Mouse (Mus musculus) retina, postnatal 1 day (tissue): ENCODE measurements around the gene Lmntd1.

Source experiments
- DNase-seq: peaks from one replicate; pipeline ENCODE4 v3.0.0-alpha.2; 2012

Lmntd1 gene

DNA sequence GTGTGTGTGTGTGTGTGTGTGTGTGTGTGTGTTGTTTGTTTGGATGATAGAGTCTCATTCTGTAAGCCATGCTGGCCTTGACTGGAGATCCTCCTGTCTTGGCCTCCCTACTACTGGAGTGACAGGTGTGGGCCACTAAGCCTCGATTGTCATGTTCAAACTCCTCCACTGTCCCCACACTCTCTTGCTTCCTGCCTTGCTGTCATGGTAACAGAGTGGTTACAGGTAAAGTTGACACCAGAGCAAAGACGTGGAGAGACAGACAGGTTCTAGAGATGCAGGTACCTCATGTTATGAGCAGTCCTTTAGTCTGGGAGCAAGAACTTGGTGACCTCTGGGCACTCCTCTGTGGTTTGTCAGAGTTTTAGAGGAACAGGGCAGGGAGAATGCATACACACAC is 239.7 kb downstream of the Lmntd1 start:
- DNase-seq = no peak

DNA sequence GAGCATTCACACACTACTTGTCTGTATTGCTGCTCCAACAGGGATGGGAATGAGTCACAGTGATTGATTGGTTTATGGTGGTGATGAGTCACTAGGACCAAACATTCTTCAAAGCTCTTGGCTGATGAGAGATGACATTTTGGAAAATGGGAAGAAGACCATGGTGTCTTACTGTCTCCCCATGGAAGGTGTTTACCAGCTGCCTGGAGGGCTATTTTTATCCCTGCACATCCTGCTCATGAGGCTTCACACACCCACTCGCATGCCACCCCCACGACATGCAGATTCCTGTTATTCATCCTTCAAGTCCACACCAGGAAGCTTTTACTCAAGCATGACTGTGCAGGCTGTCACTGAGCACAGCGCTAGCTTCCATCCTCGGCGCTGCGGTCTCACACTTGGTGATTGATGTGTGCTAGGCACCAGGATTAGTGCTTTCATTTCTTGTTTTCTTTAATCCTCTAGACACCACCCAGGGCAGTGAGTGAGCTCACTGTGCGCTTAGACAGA is 240.4 kb downstream of the Lmntd1 start:
- peak; percentile 21 for DNase-seq

DNA sequence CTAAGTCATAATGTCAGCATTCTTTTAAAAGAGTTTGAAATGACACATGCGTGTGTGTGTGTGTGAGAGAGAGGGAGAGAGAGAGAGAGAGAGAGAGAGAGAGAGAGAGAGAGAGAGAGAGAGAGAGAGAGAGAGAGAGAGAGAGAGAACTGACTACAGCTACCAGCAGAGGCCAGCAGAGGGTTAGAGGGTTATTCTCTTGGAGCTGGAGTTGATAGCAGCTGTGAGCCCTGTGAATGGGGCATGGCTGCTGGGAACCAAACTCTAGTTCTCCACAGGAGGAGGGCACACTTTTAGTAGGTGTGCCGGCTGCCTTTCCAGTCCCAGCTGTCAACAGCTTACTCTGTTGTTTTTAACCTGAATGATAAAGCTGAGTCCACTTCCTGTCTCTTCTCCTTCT is 242.1 kb downstream of the Lmntd1 start:
- DNase-seq = no peak

DNA sequence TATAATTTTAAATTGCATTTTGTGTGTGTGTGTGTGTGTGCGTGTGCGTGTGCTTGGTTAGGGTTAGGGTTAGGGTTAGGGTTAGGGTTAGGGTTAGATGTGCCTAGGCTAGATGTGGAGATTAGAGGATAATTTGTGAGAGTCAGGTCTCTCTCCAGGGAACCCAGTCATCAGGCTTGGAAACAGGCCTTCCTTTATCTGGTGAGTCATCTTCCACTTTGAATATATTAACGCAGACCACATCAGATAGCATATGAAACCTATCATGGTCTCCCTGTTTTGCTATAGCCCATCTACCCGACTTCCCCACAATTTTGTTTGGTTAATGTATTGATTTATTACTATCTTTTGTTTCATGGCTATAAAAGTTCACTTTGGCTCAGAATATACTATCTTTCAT is 242.5 kb downstream of the Lmntd1 start:
- DNase-seq = no peak

DNA sequence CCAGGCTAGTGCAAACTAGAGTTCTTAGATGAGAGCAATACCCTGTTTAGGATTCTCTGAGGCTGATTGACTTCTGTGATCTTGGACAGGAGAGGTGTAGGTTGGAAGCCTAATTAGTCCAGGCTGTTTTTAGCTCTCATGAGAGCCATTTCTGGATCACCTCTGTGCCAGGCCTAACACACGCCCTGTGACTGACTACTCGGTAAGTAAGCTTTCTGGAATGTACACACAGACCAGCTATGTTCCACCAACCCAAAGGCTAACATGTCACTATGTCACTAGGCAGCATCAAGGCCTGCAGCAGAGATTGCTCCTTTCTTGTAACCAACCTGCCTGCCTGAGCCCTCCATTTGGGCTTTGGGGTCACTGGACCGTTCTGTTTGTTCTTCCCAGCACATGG is 243.8 kb downstream of the Lmntd1 start:
- DNase-seq = no peak

DNA sequence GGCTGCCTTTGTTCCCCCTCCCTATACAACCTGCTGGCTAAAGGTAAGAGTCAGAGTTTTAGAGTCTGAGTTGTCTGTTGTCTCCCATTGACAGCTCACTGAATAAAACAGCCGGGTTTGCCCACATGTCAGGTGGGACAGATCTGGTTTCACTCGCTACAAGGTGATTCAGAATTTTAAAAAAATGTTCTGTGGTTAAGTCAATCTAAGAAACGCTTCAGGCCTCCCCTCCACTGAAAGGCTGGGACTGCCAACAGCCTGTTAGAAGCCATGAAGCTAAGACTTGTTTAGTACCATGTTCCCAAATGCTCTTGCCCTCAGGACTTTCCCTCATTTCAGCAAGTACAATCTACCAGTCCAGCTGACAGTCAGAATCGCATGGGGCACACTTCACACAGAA is 244.8 kb downstream of the Lmntd1 start:
- no peak for DNase-seq

DNA sequence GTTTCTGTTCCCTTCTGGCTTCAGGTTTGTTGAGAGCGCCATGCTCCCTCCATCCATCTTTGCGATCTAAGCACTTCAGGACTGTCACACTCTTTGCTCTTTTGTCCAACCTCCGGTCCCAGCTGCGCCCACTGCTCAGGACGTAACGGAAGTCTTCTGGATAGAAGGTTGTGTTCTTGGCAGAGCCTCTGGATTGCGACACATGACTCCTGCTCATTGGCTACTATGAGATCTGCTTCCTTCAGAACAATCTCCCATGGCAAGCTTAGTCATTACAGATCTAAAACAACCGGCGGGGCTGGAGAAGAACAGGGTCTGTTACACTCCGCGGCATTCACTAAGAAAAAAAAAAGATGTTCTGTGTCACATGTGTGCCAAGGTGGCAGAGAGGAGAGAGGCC is 247.6 kb downstream of the Lmntd1 start:
- DNase-seq = no peak

DNA sequence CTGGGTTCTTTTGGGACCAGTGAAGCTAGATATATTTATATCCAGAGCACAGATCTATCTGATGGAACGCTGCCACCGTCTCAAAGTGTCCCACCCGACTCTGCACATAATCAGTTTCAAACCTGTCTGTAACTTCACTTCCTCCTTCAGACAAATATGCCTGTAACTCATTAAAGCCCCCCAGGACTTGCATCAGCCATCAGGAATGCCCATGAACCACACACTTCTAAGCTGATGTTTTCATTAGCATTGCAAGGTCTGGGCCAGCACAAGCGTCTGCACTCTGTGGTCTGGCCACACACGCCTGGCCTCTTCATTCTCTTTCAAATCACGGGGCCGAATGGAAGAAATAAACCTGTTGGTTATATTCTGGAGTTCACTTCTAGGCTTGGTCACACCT is 250.4 kb downstream of the Lmntd1 start:
- no peak for DNase-seq

DNA sequence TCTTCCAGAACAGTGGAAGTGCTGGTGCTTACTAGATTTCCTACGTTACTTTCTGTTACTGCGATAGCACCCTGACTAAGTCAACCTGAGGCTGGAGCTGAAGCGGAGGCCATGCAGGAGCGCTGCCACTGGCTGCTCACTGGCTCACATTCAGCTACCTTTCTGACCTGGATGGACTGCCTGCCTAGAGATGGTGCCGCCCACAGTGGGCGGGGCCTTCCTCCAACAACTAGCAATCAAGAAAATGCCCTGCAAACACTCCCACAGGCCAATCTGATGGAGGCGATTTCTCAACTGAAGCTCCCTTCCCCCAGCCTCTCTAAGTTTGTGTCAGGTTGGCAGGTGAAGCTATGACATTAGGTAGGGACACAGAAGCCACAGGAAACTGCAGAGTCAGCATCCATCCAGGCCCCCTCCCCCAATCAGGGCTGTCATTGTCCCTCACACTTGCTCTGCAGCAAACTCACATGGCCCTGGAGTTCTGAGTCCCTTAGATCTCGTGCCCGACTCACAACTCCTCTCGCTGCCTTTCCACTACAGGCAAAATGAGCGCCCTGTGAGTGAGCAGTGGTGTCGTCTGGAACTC is 252.9 kb downstream of the Lmntd1 start:
- DNase-seq = no peak

DNA sequence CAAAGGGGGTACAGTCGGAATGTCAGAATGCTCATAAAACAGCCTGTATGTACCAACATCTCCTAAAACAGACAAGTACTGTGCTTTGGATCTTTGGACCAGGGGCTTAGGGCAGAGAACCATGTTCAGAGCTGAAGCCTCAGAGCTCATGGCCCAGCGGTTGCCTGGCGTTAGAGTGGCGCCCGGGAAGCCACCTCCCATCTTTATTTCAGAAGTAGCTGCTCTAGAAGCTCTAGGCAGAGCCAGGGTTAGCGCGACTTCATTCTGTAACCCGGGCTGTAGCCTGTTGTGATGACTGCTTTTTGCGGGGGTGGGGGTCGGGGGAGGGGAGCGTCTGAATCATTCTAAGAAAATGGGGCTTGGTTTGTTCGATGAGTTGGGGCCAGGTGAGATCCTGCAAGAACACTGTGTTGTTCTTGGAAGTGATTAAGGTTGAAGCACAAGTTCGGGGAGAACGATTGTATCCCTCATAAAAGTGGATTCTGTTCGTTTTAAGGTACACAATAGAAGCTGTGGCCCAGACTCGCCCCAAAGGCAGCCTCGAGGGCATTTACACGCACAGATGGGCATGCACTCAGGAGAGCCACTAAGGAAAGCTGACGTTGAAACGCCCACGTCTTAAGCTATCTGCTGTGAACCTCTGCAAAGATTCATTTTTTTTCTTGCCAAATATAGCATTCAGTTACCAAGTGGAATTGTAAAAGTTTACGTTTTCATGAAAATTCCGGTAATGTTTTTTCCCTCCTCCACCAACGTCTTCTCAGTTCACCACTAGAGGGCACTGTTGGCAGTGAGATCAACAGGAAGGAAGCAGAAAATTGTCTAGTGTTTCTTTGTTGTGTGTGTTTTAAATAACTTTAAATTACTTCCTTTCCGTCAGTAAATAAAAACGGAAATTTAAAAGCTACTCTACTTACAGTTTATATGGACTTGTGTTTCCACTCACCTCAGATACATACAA is 254.4 kb downstream of the Lmntd1 start:
- DNase-seq = peak; percentile 77

DNA sequence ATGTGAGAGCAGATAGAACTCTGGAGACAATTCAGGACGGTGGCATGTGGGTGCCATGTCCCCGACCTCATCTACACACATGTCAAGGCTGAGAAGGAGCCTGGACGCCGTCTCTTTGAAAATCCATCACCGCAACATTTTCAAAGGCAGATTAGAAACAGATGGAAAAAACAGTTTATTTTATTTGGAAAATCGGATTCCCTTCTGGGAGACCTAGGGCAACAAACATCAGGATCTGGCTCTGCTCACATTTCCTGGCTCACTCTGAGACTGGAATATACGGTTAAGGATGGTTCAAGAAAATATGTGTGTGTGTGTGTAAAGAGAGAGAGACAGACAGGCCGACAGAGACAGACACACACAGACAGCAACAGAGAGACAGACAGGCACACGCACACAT is 256.1 kb downstream of the Lmntd1 start:
- DNase-seq = no peak

DNA sequence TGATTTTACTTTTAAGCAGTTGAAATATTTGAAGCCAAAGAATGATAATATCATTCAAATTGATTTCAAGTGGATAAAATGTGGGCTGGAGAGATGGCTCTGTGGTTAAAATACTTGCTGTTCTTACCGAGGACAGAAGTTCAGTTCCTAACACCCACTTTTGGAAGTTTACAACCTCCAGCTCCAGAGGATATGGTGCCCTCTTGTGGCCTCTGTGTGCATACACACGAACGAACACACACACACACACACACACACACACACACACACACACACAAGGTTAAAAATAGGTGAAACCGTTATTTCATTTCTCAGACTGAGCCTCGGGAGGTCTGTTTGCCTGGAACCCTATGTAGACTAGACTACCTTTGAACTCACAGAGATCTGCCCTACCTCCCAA is 260.3 kb downstream of the Lmntd1 start:
- DNase-seq = no peak

DNA sequence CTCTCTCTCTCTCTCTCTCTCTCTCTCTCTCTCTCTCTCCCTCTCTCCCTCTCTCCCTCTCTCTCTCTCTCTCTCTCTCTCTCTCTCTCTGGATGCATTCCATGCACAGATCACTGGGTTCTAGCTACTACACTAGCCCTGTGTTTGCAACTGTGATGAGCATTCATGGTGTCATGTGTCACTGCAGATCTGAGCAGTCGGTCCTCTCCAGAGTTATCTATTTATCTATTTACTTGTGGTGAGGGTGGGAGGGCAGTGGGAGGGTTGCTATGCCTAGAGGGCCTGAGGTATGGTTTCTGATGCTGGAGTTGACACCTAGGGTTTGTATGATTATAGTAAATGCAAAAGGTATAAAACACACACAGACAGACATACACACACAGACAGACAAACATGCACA is 261.4 kb downstream of the Lmntd1 start:
- DNase-seq = peak; percentile 52

DNA sequence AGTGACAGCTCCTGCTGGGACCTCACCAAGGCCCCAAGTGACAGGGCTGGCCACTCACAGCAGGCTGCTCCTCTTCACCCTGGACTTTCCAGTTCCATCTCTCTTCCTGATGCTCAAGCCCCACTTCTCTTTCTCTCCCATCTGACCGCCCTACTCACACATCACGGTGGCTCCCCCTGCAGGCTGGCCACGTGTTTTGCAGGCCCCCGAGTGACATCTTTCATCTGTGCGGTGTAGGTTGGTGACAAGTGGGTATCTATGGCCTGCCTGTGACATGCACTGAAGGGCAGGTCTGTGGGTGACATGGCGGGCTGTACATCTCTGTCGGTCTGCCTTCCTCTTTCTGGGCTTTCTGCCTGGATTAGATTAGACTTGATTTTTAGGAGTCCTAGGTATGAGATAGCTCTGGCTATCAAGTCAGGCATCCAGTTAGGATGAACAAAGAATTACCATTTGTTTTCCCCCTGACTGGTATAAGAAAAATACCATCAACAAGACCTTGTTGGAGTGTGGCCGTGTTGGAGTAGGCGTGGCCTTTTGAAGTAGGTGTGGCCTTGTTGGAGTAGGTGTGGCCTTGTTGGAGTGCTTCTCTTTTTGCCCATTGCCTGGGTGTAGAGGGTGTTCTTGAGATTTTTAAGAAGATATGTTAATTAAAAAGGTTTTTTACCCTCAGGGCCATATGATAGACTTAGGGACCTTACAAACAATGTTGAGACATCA is 265.8 kb downstream of the Lmntd1 start:
- DNase-seq = peak; percentile 58

DNA sequence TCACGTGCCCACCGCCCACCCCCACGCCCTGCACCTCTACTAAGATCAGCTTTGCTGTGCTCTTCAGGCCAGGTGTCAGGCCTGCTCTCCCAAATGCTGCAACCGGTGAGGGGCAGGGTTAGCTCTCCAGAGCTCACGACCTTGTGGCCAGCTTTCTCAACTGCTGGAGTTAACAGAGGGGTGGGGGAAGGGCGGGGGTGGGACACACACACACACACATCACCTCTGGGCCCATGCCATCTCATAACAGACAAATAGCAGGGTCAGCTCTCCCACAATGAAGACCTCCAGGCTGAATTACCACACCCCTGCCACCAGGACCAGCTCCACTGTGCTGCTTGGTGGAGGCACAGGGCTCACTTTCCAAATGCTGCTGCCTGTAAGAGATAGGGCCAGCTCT is 266.5 kb downstream of the Lmntd1 start:
- DNase-seq = no peak

DNA sequence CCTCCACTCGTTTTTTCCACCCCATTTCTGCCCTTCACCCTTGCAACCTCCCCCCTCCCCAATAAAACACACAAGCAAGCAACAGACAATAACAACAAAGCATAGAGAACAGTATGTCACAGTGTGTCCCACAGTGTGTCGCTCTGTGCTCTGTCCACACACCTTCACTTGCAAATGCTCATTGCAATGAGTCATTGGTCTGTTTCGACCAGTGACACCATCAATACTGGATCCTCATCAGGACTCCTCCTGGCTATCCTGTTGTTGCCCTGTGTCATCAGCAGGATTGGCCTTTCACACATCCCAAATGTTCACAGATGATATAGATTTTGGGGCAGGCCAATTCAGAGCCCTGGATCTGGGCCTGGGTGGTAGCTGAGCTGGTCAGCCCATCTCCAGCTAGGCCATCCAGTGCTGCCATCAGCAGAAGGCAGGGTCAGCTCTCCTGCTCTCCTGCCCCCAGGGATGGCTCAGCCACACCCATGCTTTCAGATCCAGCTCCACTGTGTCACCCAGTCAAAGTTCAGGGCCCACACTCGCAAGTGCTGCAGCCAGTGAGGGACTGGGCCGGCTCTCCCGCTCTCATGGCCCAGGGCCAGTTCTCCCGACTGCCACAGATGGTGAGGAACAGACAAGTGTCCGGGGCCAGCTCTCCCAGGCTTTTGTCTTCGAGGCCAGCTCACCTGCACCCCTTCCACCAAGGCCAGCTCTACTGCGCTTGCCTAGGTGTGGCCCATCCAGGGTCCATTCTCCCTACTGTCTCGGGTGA is 267.1 kb downstream of the Lmntd1 start:
- no peak for DNase-seq

DNA sequence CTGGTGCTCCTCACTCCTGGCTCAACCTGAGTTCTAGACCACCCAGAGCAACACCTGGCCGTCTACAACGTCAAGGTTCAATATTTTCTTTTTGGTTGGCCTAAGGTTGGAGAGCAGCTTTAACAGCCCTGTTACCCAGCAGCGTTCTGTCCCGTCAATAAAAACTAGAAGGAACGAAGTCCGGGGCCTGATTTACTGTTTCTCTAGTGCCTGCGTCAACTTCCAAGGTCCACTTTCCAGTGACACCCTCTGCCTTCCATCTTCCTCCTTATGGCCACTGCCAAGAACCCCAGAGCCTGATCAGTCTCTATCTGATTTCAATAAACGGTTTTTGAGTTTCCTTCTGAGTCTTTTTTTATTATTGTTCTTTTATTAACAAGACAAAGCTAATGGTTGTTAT is 267.8 kb downstream of the Lmntd1 start:
- DNase-seq = no peak

DNA sequence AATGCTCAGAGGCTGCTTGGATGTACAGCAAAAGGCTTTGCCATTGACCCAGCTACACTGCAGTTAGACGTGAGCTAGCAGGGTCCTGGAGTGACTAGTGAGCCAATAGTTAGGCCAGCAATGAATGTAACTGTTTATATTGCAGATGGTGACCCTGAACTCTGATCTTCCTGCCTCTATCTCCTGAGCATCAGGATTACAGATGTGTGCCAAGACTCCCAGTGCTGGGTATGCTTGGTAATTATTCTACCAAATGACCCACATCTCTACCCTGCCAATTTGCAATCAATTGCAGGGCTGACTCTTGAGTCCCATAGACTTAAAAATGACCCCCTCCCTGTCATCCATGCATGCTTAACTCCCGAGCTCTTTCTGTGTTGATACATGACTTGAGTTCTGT is 269.4 kb downstream of the Lmntd1 start:
- no peak for DNase-seq

DNA sequence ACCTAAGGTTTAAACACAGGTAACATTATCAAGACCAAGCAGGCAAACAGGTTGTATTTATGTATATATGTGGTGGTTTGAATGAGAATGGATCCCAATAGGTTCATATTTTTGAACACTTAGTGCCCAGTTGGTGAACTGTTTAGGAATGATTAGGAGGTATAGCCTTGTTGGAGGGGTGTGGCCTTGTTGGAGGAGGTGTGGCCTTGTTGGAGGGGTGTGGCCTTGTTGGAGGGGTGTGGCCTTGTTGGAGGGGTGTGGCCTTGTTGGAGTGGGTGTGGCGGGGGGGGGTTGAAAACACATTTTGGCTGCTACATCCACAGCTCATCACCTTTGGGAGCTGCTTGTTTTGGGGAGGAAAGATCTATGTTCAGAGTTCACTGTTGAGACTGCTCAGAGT is 270.7 kb downstream of the Lmntd1 start:
- no peak for DNase-seq

DNA sequence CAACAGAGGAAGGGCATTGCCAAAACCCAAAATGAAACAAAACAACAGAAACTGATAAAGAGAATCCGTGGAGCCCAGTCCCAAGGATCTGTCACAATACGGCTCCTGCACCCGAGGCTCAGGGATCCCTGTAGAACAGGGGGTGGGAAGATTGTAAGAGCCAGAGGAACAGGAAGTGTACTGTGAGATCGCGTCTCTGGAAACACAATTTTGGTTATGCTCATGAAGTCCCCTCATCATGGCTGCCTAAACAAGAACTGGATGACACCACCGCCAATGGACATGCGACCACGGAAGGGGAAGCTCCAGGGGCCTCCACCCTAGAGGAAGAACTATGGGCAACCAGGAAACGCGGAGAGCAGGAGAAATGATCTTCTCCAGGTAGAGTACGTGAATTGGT is 271.3 kb downstream of the Lmntd1 start:
- no peak for DNase-seq

DNA sequence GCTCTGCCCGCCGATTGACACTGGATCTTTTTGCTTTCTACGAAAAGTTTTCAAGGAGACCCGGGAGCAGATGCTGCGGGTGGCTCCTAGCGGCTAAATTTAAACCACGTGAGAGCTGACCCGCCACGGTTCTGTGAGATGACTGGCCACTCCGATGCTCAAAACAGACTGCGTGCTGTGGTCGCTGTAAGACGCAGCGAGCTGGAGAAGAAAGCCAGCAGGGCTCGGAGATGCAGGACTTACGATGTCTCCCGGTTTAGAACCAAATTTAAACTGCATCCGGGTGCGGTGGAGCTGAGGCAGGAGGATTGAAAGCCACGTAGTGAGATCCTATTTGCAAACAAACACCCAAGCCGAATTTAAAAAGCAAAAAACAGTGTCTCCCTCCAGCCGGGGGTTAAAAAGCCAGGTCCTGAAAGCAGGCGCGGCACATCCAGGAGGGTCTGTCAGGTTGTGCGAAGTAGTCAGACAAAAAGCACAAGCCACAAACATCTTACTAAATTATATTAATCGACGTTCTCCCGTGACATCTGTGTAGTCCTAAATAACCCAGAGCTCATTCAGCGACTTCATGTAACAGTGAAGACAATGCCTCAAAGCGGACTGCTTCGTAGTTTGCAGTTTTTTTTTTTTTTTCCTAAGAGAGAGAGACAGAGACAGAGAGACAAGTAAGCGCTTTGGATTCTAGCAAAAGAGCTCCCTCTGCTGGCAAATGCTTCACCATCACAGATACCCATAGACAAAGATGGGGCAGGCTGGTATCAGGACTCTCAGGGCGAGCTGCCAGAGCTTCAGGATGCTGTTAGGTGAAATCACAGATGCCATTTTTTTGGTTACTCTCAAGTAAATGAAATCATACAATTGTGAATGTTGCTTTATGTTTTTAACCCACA is 272.6 kb downstream of the Lmntd1 start:
- DNase-seq = peak; percentile 95

DNA sequence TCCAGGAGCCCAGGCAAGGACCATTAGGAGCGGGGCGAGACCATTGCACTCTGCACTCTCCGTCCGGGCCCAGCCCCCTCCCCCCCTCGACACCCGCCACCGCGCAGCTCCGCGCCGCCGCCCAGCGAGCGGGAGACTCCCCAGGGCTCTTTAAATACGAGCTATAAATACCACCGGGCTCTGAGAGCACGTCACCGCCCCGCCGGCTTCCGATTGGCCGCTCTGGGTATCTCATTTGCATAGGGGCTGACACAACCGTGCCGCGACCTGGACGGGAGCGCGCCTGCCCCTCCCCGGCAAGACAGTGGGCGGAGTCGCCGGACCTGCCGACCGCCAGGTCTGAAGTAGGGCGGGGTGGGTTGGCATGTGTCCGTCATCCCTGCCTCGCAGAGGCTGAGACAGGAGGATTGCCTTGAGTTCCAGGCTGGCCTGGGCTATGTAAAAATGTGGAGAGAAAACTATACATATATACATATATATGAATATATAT is 273.4 kb downstream of the Lmntd1 start:
- peak; percentile 99 for DNase-seq
